Mouse (Mus musculus) kidney, adult 2 months (tissue): Measurements from ENCODE around the gene Igfbp4.

Source experiments
- CTCF ChIP-seq: fragments of 200-500 bp; conservative IDR thresholded peaks from 2 replicates; pipeline ENCODE4 v1.5.1; 2011; ENCODE audit warnings: low read depth, mild to moderate bottlenecking, control low read depth, low read length, moderate library complexity, mixed read lengths; ENCODE audit not compliant: insufficient read depth, insufficient read length
- POLR2A ChIP-seq: fragments of 200-500 bp; IDR thresholded peaks from one replicate; pipeline ENCODE4 v1.6.1; 2011; ENCODE audit warnings: low read depth, low read length, control low read depth

DNA sequence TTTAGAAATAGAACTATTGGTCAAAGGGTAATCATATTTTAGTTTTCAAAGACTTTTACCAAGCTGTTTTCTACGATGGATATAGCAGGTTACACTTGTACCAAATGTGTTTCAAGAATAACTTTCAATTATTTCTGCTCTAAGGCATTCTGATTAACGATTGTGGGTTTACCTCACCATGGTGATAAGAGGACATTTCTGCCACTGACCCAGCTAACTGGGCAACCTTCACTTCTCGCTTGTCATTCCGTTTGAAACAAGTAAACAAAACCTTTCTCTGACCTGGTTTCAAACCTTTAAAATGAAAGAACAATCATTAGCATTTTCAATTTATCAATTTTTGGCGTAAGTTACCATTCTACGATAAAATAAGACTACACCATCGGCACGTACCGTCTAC, 34.3 kb upstream of the Igfbp4 start:
- no peak for TF ChIP-seq POLR2A
- no peak for TF ChIP-seq CTCF
